ENCODE assay signal across 23 mouse cellular contexts in the genomic region with DNA sequence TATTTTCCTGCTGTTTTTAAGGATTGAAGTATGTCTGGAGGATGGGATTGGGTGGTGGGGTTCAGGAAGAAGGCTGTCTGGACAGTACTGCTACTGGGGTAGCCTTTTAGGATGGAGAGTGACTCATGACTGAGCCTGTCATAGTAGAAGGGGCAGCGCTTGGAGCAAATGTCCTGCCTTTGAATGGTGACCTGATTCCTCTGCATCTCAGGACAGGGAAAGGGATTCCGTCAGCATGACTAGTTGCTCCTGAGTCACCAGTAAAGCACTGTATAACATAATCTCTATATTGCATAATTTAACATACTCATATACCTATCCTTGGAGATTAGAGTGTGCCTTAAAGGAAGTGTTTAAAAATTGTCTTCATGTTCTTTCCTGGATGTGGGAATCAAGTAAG. TPM values are rescaled to one million over a fixed set of nuclear protein-coding genes. Genes with fewer than 3 reads are reported as not detected.
A peak's percentile ranks its signal among the peaks of the same experiment; 100 is the strongest.
DNase-seq lines count a peak whose midpoint lies in the region; ATAC-seq and TF ChIP-seq lines count a peak whose summit lies in the region.
"Had no signal": no experiment of that assay in that cellular context is flagged by ENCODE, and none has a peak within 500 bp of the region (broad histone marks: within the 10 kb centered on the region; RNA-seq: fewer than 3 reads in every experiment).

No protein-coding gene starts in this region.

- no peaks in the 10 kb centered on the region for H3K27me3 ChIP-seq in heart, embryonic 13.5 days (replicated peaks)
- H3K27me3 ChIP-seq in cerebellum, adult 2 months (ENCODE audit: control insufficient read depth, insufficient read depth, low read length) = no peaks in the 10 kb centered on the region
- H3K27me3 ChIP-seq: CH12.LX; embryonic facial prominence, embryonic 13.5 days; forebrain, embryonic 12.5 days; hindbrain, embryonic 12.5 days; intestine, embryonic 15.5 days had no signal

- no peak for TF ChIP-seq POLR2A in cerebellum, adult 2 months (IDR thresholded peaks at IDR 0.05; ENCODE audit: borderline replicate concordance, insufficient read depth, low read length)

- no peaks in the 10 kb centered on the region for H3K36me3 ChIP-seq in heart, embryonic 13.5 days
- H3K36me3 ChIP-seq: embryonic facial prominence, embryonic 13.5 days; forebrain, embryonic 12.5 days; heart, embryonic 10.5 days; hindbrain, embryonic 12.5 days; intestine, embryonic 15.5 days had no signal

- WGBS in heart, embryonic 13.5 days = 46% methylated on average over 2 of the region's 2 CpGs
- 95% methylated on average over 2 of the region's 2 CpGs for WGBS in cerebellum, adult 2 months

- ATAC-seq in heart, embryonic 13.5 days (ENCODE audit: extremely low read depth, insufficient number of reproducible peaks, low FRiP score, low TSS enrichment) = no peak
- ATAC-seq: forebrain, embryonic 16.5 days; hindbrain, postnatal 0 days; intestine, embryonic 15.5 days had no signal

- H3K4me2 ChIP-seq in heart, embryonic 13.5 days = peak overlapping the region; percentile 49; the same call in 1 of the 2 replicates
- H3K4me2 ChIP-seq: forebrain, embryonic 12.5 days; hindbrain, embryonic 12.5 days; intestine, embryonic 15.5 days had no signal

- no peaks in the 10 kb centered on the region for H3K9me3 ChIP-seq in heart, embryonic 13.5 days
- H3K9me3 ChIP-seq: embryonic facial prominence, embryonic 13.5 days; forebrain, embryonic 12.5 days; heart, embryonic 10.5 days; hindbrain, embryonic 12.5 days; intestine, embryonic 15.5 days had no signal

- H3K4me3 ChIP-seq in heart, embryonic 13.5 days = no peak overlapping the region
- H3K4me3 ChIP-seq in brown adipose tissue, adult 24 weeks (ENCODE audit: insufficient read depth, low read depth, low read length) = peak overlapping the region; percentile 46; the same call in 1 of the 2 replicates
- H3K4me3 ChIP-seq in cerebellum, adult 2 months (replicated peaks; ENCODE audit: insufficient read depth, low read depth, low read length) = no peak overlapping the region
- H3K4me3 ChIP-seq: embryonic facial prominence, embryonic 13.5 days; forebrain, embryonic 12.5 days; heart, embryonic 10.5 days; hindbrain, embryonic 12.5 days; intestine, embryonic 15.5 days had no signal

- no peak overlapping the region for H3K27ac ChIP-seq in heart, embryonic 13.5 days (replicated peaks)
- no peak overlapping the region for H3K27ac ChIP-seq in brown adipose tissue, adult 24 weeks (replicated peaks; ENCODE audit: low read depth, low read length)
- H3K27ac ChIP-seq in cerebellum, adult 2 months (ENCODE audit: insufficient read depth, low read length) = no peak overlapping the region
- H3K27ac ChIP-seq: embryonic facial prominence, embryonic 13.5 days; forebrain, embryonic 12.5 days; heart, embryonic 10.5 days; hindbrain, embryonic 12.5 days; hindbrain, postnatal 0 days; intestine, embryonic 15.5 days had no signal

- no peak overlapping the region for H3K9ac ChIP-seq in heart, embryonic 13.5 days
- H3K9ac ChIP-seq: embryonic facial prominence, embryonic 13.5 days; forebrain, embryonic 12.5 days; hindbrain, embryonic 12.5 days; intestine, embryonic 15.5 days had no signal

- no peak for TF ChIP-seq CTCF in cerebellum, adult 2 months (IDR thresholded peaks at IDR 0.05; ENCODE audit: borderline replicate concordance, insufficient read depth, low read depth, low read length)

- no peak for DNase-seq in heart, adult 9 months (ENCODE audit: low spot score in 2 of 2)
- peak; percentile 8 for DNase-seq in 3134 (ENCODE audit: extremely low read depth, insufficient read length, low spot score)
- peak; percentile 55 for DNase-seq in 3T3-L1 (ENCODE audit: low read depth, low spot score)
- no peak for DNase-seq in cerebellum, adult 2 months
- DNase-seq: adrenal gland, postnatal 25 days; cerebellum, adult 11 months; cerebellum, adult 9-10 months; cerebellum, postnatal 25 days; gastrocnemius, postnatal 14 days; heart, postnatal 10 days; heart, postnatal 4 days; kidney, adult 18-20 months had no signal

- no peaks in the 10 kb centered on the region for H3K4me1 ChIP-seq in heart, embryonic 13.5 days
- H3K4me1 ChIP-seq in brown adipose tissue, adult 24 weeks (ENCODE audit: control insufficient read depth, insufficient read depth, insufficient read length, low read length) = no peaks in the 10 kb centered on the region; the same call in 1 of the 2 replicates
- H3K4me1 ChIP-seq in cerebellum, adult 2 months (ENCODE audit: control insufficient read depth, insufficient read depth, low read length) = peaks cover 11% of the 10 kb centered on the region
- H3K4me1 ChIP-seq: heart, embryonic 10.5 days; hindbrain, embryonic 12.5 days; intestine, embryonic 15.5 days had no signal

RNA-seq across cellular contexts. Expression of gene Hydin, which starts 54.7 kb away (rescaled TPM):
- 0.20 and 0.21 TPM in 2 replicates for polyA plus RNA-seq in heart, embryonic 13.5 days (2015; fragmentation: Nextera tagmentation; extraction: Ambion mirVana)
- 0.08 TPM in 1 of 2 replicates, not detected in the other for polyA plus RNA-seq in brown adipose tissue, adult 24 weeks (2012; ENCODE audit: insufficient read depth, insufficient read length, missing spikeins)
- 0.70 and 0.71 TPM in 2 replicates for polyA plus RNA-seq in cerebellum, adult 2 months (2012; rRNA removed)
- polyA plus RNA-seq: kidney, embryonic 14.5 days had no signal

Comparison
In these comparisons a context has a peak if more than half of its experiments do, and no peak if none do; other contexts are left out.
1. DNase-seq: peak in 3134 (single experiment) and 3T3-L1 (single experiment); none in heart, adult 9 months (0 of 2) and cerebellum, adult 2 months (0 of 2).